Mouse (Mus musculus): Measurements from ENCODE around the gene Syt1.

- TF ChIP-seq POLR2A (IDR thresholded peaks at IDR 0.05; ENCODE audit: insufficient read depth, low read depth, low read length) (no peak), EP300 (IDR thresholded peaks at IDR 0.05; ENCODE audit: insufficient read depth, low read depth, low read length) (no peak)
Observed at GRCm38 (mm10) chr10:108490231-108490630, 520.6 kb downstream of the Syt1 start.
